Mouse (Mus musculus) liver, adult 2 months (tissue): ENCODE measurements around the gene Epop.

ENCODE experiments used
- CTCF ChIP-seq: fragments of 200-500 bp; IDR thresholded peaks from 2 replicates; pipeline ENCODE4 v1.5.1; 2011; ENCODE audit warnings: low read depth, low read length, control low read depth
- POLR2A ChIP-seq: fragments of 200-500 bp; IDR thresholded peaks from 2 replicates; pipeline ENCODE4 v1.6.1; 2011; ENCODE audit warnings: low read length, control low read depth; ENCODE audit not compliant: insufficient read depth; ENCODE audit errors: extremely low read depth

- TF ChIP-seq CTCF = no peak
- TF ChIP-seq POLR2A = no peak
Observed at GRCm38 (mm10) chr11:97642746-97643145, 13.2 kb upstream of the Epop start.
